8 mouse cellular contexts compared by ENCODE assay signal in the genomic region with DNA sequence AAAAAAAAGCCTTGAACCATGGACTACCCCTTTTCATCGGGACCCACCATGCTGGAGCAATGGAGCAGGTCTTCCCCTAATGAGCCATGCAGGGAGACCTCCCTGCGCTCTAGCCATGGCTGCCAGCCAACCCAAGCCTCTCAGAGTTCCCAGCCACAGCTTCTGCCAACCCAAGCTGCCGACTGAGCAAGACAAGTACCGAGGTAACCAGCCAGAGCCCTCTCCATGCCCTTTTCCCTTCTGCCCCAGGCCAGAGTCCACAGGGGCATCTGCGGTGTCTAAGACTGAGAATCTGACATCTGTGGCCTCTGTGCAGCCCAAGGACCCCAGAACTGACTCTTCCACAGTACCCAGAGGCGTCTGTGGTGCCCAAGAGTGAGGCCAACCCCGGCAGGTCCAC. TPM values are rescaled to one million over a fixed set of nuclear protein-coding genes. Genes with fewer than 3 reads are reported as not detected.
DNase-seq lines count a peak whose midpoint lies in the region; ATAC-seq and TF ChIP-seq lines count a peak whose summit lies in the region.
"Had no signal": no experiment of that assay in that cellular context is flagged by ENCODE, and none has a peak within 500 bp of the region (broad histone marks: within the 10 kb centered on the region; RNA-seq: fewer than 3 reads in every experiment).

No protein-coding gene starts in this region.

- no peaks in the 10 kb centered on the region for H3K9me3 ChIP-seq in kidney, embryonic 14.5 days (ENCODE audit: control insufficient read depth, low read length)
- no peaks in the 10 kb centered on the region for H3K9me3 ChIP-seq in forebrain, postnatal 0 days (ENCODE audit: low read length)
- H3K9me3 ChIP-seq: limb, embryonic 12.5 days had no signal

- H3K9ac ChIP-seq in kidney, embryonic 14.5 days (ENCODE audit: low read depth, low read length), result no peak overlapping the region
- no peak overlapping the region for H3K9ac ChIP-seq in forebrain, postnatal 0 days
- H3K9ac ChIP-seq: limb, embryonic 12.5 days had no signal

- 84% methylated on average over 7 of the region's 7 CpGs for WGBS in kidney, embryonic 14.5 days
- WGBS in forebrain, postnatal 0 days, result 56% methylated on average over 7 of the region's 7 CpGs

- TF ChIP-seq CTCF in forebrain, postnatal 0 days (IDR thresholded peaks at IDR 0.05; ENCODE audit: low read depth), result no peak

- H3K4me1 ChIP-seq in kidney, embryonic 14.5 days (ENCODE audit: control insufficient read depth, insufficient read depth, low read length), result no peaks in the 10 kb centered on the region
- no peaks in the 10 kb centered on the region for H3K4me1 ChIP-seq in forebrain, postnatal 0 days (ENCODE audit: insufficient read depth)
- H3K4me1 ChIP-seq: limb, embryonic 12.5 days had no signal

- no peak for ATAC-seq in kidney, embryonic 14.5 days (ENCODE audit: low FRiP score, low TSS enrichment)
- no peak for ATAC-seq in forebrain, postnatal 0 days
- ATAC-seq in erythroblast, adult 5-6 weeks (replicated peaks; ENCODE audit: low FRiP score, poor library complexity, severe bottlenecking), result no peak

- H3K36me3 ChIP-seq in kidney, embryonic 14.5 days (ENCODE audit: control insufficient read depth, insufficient read depth, low read length), result peaks cover 10% of the 10 kb centered on the region; the same call in 1 of the 2 replicates
- peaks cover 4% of the 10 kb centered on the region; the same call in 1 of the 2 replicates for H3K36me3 ChIP-seq in forebrain, postnatal 0 days (ENCODE audit: insufficient read depth)

- H3K4me2 ChIP-seq in kidney, embryonic 14.5 days (replicated peaks; ENCODE audit: low read depth, low read length), result no peak overlapping the region
- H3K4me2 ChIP-seq in forebrain, postnatal 0 days (ENCODE audit: low read depth), result no peak overlapping the region
- H3K4me2 ChIP-seq: limb, embryonic 12.5 days had no signal

- H3K27me3 ChIP-seq in kidney, embryonic 14.5 days (ENCODE audit: control insufficient read depth, insufficient read depth, low read length), result no peaks in the 10 kb centered on the region
- H3K27me3 ChIP-seq in forebrain, postnatal 0 days (ENCODE audit: insufficient read depth, low read length), result no peaks in the 10 kb centered on the region
- H3K27me3 ChIP-seq: limb, embryonic 12.5 days had no signal

- DNase-seq in kidney, adult 18-20 months, result peak; percentile 74
- peak; percentile 8 for DNase-seq in urinary bladder, postnatal 14 days (ENCODE audit: low spot score)
- DNase-seq in urinary bladder, adult 2 months (ENCODE audit: low spot score), result no peak
- peak; percentile 61 for DNase-seq in forebrain, postnatal 0 days
- DNase-seq in embryo, embryonic 9.5 days (ENCODE audit: extremely low spot score), result no peak

- no peak overlapping the region for H3K27ac ChIP-seq in kidney, embryonic 14.5 days (ENCODE audit: low read depth, low read length)
- H3K27ac ChIP-seq in forebrain, postnatal 0 days (ENCODE audit: low read depth, low read length), result no peak overlapping the region
- H3K27ac ChIP-seq: limb, embryonic 12.5 days had no signal

- no peak overlapping the region for H3K4me3 ChIP-seq in kidney, embryonic 14.5 days (ENCODE audit: low read length)
- no peak overlapping the region for H3K4me3 ChIP-seq in forebrain, postnatal 0 days (ENCODE audit: low read depth, low read length)
- H3K4me3 ChIP-seq: limb, embryonic 12.5 days had no signal

RNA-seq across cellular contexts. Expression of gene Oxsr1, which starts 45.9 kb away (rescaled TPM):
- polyA plus RNA-seq in kidney, embryonic 14.5 days (2014; fragmentation: Nextera tagmentation; extraction: Ambion mirVana), result 11.9 and 18.9 TPM in 2 replicates
- polyA plus RNA-seq in urinary bladder, adult 2 months (2012; rRNA removed), result 37.3 and 38.1 TPM in 2 replicates
- total RNA-seq in forebrain, postnatal 0 days (2014; rRNA removed), result 48.8 and 57.5 TPM in 2 replicates
- 7.2 and 8.8 TPM in 2 replicates for polyA plus RNA-seq in forebrain, postnatal 0 days (2015; fragmentation: Nextera tagmentation; extraction: Ambion mirVana)
- total RNA-seq in erythroblast, adult 5-6 weeks (2015; ENCODE audit: low replicate concordance), result 3.7 and 7.5 TPM in 2 replicates
- total RNA-seq in erythroblast, adult 5-6 weeks (2017; ENCODE audit: low replicate concordance), result 11.0 and 17.0 TPM in 2 replicates

Comparison
In these comparisons a context has a peak if more than half of its experiments do, and no peak if none do; other contexts are left out.
1. DNase-seq: peak in kidney, adult 18-20 months (single experiment), urinary bladder, postnatal 14 days (single experiment) and forebrain, postnatal 0 days (single experiment); none in urinary bladder, adult 2 months (single experiment) and embryo, embryonic 9.5 days (single experiment).